In genomic region chr10:85183619-85184018, GRCm38 (mm10) we compare ENCODE assay signal across 8 mouse cellular contexts. TPM values are rescaled to one million over a fixed set of nuclear protein-coding genes. Genes with fewer than 3 reads are reported as not detected.
DNase-seq lines count a peak whose midpoint lies in the region; TF ChIP-seq lines count a peak whose summit lies in the region.

No protein-coding gene starts in this region.

- no peak for TF ChIP-seq CTCF in embryonic fibroblast, embryonic 13.5 days (IDR thresholded peaks at IDR 0.05; ENCODE audit: borderline replicate concordance, insufficient read depth, low read length)

- H3K36me3 ChIP-seq in hindbrain, embryonic 10.5 days, result no peaks in the 10 kb centered on the region

- peak overlapping the region; percentile 88 for H3K4me3 ChIP-seq in embryonic fibroblast, embryonic 13.5 days (ENCODE audit: insufficient read depth, low read length)
- peak overlapping the region; percentile 90 for H3K4me3 ChIP-seq in hindbrain, embryonic 10.5 days

- no peaks in the 10 kb centered on the region for H3K27me3 ChIP-seq in hindbrain, embryonic 10.5 days (ENCODE audit: insufficient read depth, poor library complexity, severe bottlenecking)

- TF ChIP-seq POLR2A in embryonic fibroblast, embryonic 13.5 days (IDR thresholded peaks at IDR 0.05; ENCODE audit: low read depth, low read length), result no peak

- H3K27ac ChIP-seq in embryonic fibroblast, embryonic 13.5 days (ENCODE audit: insufficient read depth, low read length), result no peak overlapping the region
- 0 out of 2 replicates have a peak overlapping the region, but pooled peaks have one; percentile 26 for H3K27ac ChIP-seq in hindbrain, embryonic 10.5 days

- peak; percentile 43 to 90 for DNase-seq in adrenal gland, adult (ENCODE audit: inconsistent age in 2 of 2, low spot score in 1 of 2)
- DNase-seq in adrenal gland, adult 8-10 months, result no peak
- peak; percentile 95 for DNase-seq in brain, adult 2 months (ENCODE audit: low read depth, low spot score)
- peak; percentile 42 for DNase-seq in hindbrain, embryonic 10.5 days (ENCODE audit: low spot score)
- peak; percentile 31 for DNase-seq in layer of hippocampus, adult 9-11 months
- peak; percentile 58 for DNase-seq in lung, postnatal 36 days
- DNase-seq in retina, postnatal 1 day, result peak; percentile 93

- no peaks in the 10 kb centered on the region; the same call in 1 of the 2 replicates for H3K4me1 ChIP-seq in embryonic fibroblast, embryonic 13.5 days (ENCODE audit: control insufficient read depth, insufficient read depth, low read length)
- peaks cover 15% of the 10 kb centered on the region for H3K4me1 ChIP-seq in hindbrain, embryonic 10.5 days (replicated peaks)

- H3K9me3 ChIP-seq in hindbrain, embryonic 10.5 days, result no peaks in the 10 kb centered on the region

- WGBS in hindbrain, embryonic 10.5 days, result 1% methylated on average over 11 of the region's 11 CpGs

RNA-seq across cellular contexts. Expression of gene Cry1, which starts 1.2 kb away (rescaled TPM):
- 10 to 100 TPM in 2 of 4 experiments, 1 to 10 TPM in 2; 6.5 to 13.4 (median 9.2) TPM for total RNA-seq in adrenal gland, adult 8-10 months (2022)
- 7.4 and 14.5 TPM in 2 replicates for polyA plus RNA-seq in embryonic fibroblast, embryonic 13.5 days (2011; ENCODE audit: insufficient read length, low read depth, missing spikeins)
- polyA plus RNA-seq in hindbrain, embryonic 10.5 days (2016; fragmentation: Nextera tagmentation; extraction: Ambion mirVana), result 28.2 and 35.7 TPM in 2 replicates

RNA-seq across cellular contexts. Expression of gene Mterf2, which starts 55.8 kb away (rescaled TPM):
- 10 to 100 TPM in 2 of 4 experiments, 1 to 10 TPM in 2; 5.7 to 15.3 (median 8.8) TPM for total RNA-seq in adrenal gland, adult 8-10 months (2022)
- polyA plus RNA-seq in embryonic fibroblast, embryonic 13.5 days (2011; ENCODE audit: insufficient read length, low read depth, missing spikeins), result 7.9 and 11.7 TPM in 2 replicates
- 26.7 and 28.1 TPM in 2 replicates for polyA plus RNA-seq in hindbrain, embryonic 10.5 days (2016; fragmentation: Nextera tagmentation; extraction: Ambion mirVana)
